Mouse (Mus musculus): ENCODE results near the gene Maml3.

- TF ChIP-seq CTCF (IDR thresholded peaks at IDR 0.05; ENCODE audit: insufficient read depth, low read depth, low read length) (no peak), POLR2A (IDR thresholded peaks at IDR 0.05; ENCODE audit: insufficient read depth, low read depth, low read length) (0 out of 2 replicates have a peak, but pooled peaks have one; percentile 32)
These were observed 57.9 kb downstream of the Maml3 start for GRCm38 (mm10) chr3:52046895-52047372.

Data from olfactory bulb, adult 2 months (tissue).